Mouse (Mus musculus): ENCODE measurements around the gene Wdr46.

Gene Wdr46

GRCm38 (mm10) chr17:33953310-33953709 is 12.8 kb downstream of the Wdr46 start:
- DNase-seq: no peak

GRCm38 (mm10) chr17:33953961-33954565 is 13.6 kb downstream of the Wdr46 start:
- DNase-seq: no peak

- peak; percentile 42 for DNase-seq
Measured at GRCm38 (mm10) chr17:33954646-33955554, 14.4 kb downstream of the Wdr46 start.

- DNase-seq: peak; percentile 98 to 99
Measured at GRCm38 (mm10) chr17:33955555-33956214, 15.2 kb downstream of the Wdr46 start, which contains the start of the genes Vps52 and Rps18. Gene Vps52 (plus strand): TSS chr17:33955812. Gene Rps18 (minus strand): TSS chr17:33956001.

GRCm38 (mm10) chr17:33956336-33956735 is 15.9 kb downstream of the Wdr46 start:
- no peak for DNase-seq

- DNase-seq: no peak
Measured at GRCm38 (mm10) chr17:33957493-33957892, 17.0 kb downstream of the Wdr46 start.

- DNase-seq: no peak
Measured at GRCm38 (mm10) chr17:33958451-33958850, 18.0 kb downstream of the Wdr46 start.

- DNase-seq: no peak
Measured at GRCm38 (mm10) chr17:33959135-33959534, 18.7 kb downstream of the Wdr46 start.

- DNase-seq: no peak
Measured at GRCm38 (mm10) chr17:33959948-33960347, 19.5 kb downstream of the Wdr46 start.

GRCm38 (mm10) chr17:33962876-33963275 is 22.4 kb downstream of the Wdr46 start:
- DNase-seq: no peak

GRCm38 (mm10) chr17:33965082-33965845 is 24.8 kb downstream of the Wdr46 start:
- no peak for DNase-seq

- DNase-seq: no peak
Measured at GRCm38 (mm10) chr17:33965846-33966550, 25.5 kb downstream of the Wdr46 start.

- DNase-seq: peak; percentile 69 to 89
Measured at GRCm38 (mm10) chr17:33968489-33968888, 28.0 kb downstream of the Wdr46 start.

GRCm38 (mm10) chr17:33968927-33969326 is 28.5 kb downstream of the Wdr46 start:
- DNase-seq: no peak

- DNase-seq: no peak
Measured at GRCm38 (mm10) chr17:33969394-33969793, 28.9 kb downstream of the Wdr46 start.

- DNase-seq: no peak
Measured at GRCm38 (mm10) chr17:33972691-33973090, 32.2 kb downstream of the Wdr46 start.

- DNase-seq: no peak
Measured at GRCm38 (mm10) chr17:33973572-33973971, 33.1 kb downstream of the Wdr46 start.

GRCm38 (mm10) chr17:33977861-33978557 is 37.5 kb downstream of the Wdr46 start:
- DNase-seq: no peak

- DNase-seq: peak; percentile 96
Measured at GRCm38 (mm10) chr17:33978631-33979031, 38.2 kb downstream of the Wdr46 start.

GRCm38 (mm10) chr17:33979512-33980050 is 39.1 kb downstream of the Wdr46 start:
- DNase-seq: no peak

All from kidney, adult 8-10 months (tissue).